Mouse (Mus musculus): ENCODE results near the gene Magi1.
A peak's percentile ranks its signal among the peaks of the same experiment; 100 is the strongest.

DNA sequence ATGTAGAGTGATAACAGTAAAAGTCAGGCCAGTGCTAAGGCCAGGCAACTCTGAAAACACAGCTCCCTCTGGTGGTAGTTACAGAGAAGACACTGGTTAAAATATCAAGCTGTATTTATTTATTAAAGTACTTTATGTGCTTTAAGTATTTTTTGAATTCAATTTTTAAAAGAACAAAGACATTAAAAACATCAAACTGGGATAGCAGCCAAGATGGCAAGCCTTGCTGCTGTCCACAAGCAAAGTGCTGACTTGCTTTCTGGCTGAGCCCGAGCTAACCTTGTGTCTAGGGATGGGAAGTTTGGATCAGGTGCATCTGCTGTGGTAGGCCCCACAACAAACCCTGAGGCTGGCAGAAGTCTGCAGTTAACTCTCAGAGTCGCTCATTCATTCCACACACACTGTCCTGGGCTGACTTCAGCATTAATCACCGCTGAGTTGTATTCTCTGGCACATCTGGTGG, 143.7 kb downstream of the Magi1 start:
- no peak for TF ChIP-seq EP300 (IDR thresholded peaks at IDR 0.05; ENCODE audit: low read depth in 1 of 2, low read length in 2 of 2)
- peak; percentile 22 to 43 (median 36); a peak in 3 of 6 replicates for TF ChIP-seq CTCF (IDR thresholded peaks at IDR 0.05 in 2 of 3, conservative IDR thresholded peaks at IDR 0.05 in 1 of 3; ENCODE audit: control insufficient read depth in 1 of 3, insufficient read depth in 1 of 3, low read depth in 2 of 3, low read length in 3 of 3, poor library complexity in 1 of 3, severe bottlenecking in 1 of 3)

Measured in MEL (cell line).